Mouse (Mus musculus) cerebellum, adult 18-20 months (tissue): ENCODE measurements around the gene Zic3.

Experiments used
- DNase-seq, 2 experiments: peaks; one replicate each; pipeline ENCODE4 v3.0.0; 2021

Zic3 gene

GRCm38 (mm10) chrX:58042512-58042911, 20.0 kb downstream of the Zic3 start:
- no peak for DNase-seq
